Mouse (Mus musculus) limb, embryonic 12.5 days (tissue): ENCODE measurements around the gene Tm9sf4. TPM values are rescaled to one million over a fixed set of nuclear protein-coding genes. Genes with fewer than 3 reads are reported as not detected.

Source experiments
- ATAC-seq: fragments of 200-750 bp; cut with Nextera tagmentation; 2 replicates; pipeline ENCODE4 v1.8.0; 2017; ENCODE audit warnings: low read depth, moderate TSS enrichment; ENCODE audit not compliant: insufficient number of reproducible peaks, insufficient read depth, low FRiP score, low TSS enrichment
- H3K27ac ChIP-seq: fragments of 300-500 bp; sonication (generic); 2 replicates; pipeline ENCODE4 v1.5.1; 2016; ENCODE audit warnings: mild to moderate bottlenecking, moderate library complexity
- H3K27me3 ChIP-seq: fragments of 300-500 bp; sonication (generic); 2 replicates; pipeline ENCODE4 v1.6.1; 2016; ENCODE audit warnings: mild to moderate bottlenecking, moderate library complexity
- H3K36me3 ChIP-seq: fragments of 300-500 bp; sonication (generic); 2 replicates; pipeline ENCODE4 v1.6.1; 2016; ENCODE audit warnings: mild to moderate bottlenecking, moderate library complexity
- H3K4me1 ChIP-seq: fragments of 300-500 bp; sonication (generic); replicated peaks from 2 replicates; pipeline ENCODE4 v1.6.1; 2016
- H3K4me2 ChIP-seq: fragments of 300-500 bp; sonication (generic); 2 replicates; pipeline ENCODE4 v1.6.1; 2016; ENCODE audit warnings: mild to moderate bottlenecking, moderate library complexity
- H3K4me3 ChIP-seq: fragments of 300-500 bp; sonication (generic); replicated peaks from 2 replicates; pipeline ENCODE4 v1.5.1; 2016; ENCODE audit warnings: mild to moderate bottlenecking
- H3K9ac ChIP-seq: fragments of 300-500 bp; sonication (generic); replicated peaks from 2 replicates; pipeline ENCODE4 v1.6.1; 2016; ENCODE audit warnings: mild to moderate bottlenecking, moderate library complexity
- H3K9me3 ChIP-seq: fragments of 300-500 bp; sonication (generic); 2 replicates; pipeline ENCODE4 v1.6.1; 2016; ENCODE audit warnings: mild to moderate bottlenecking, moderate library complexity
- WGBS: fragments of 180-500 bp; shearing (Covaris S2); methylation state at CpG from one replicate; pipeline ENCODE4 v1.1.7; 2016; 5-methylcytosine and 5-hydroxymethylcytosine counted together
- polyA plus RNA-seq: library from polyadenylated mRNA; unstranded; fragments of >200 nt; fragmentation: Nextera tagmentation; extraction: Ambion mirVana; gene quantifications from 2 replicates; pipeline ENCODE4 v1.2.1, GENCODE M21; 2016

Tm9sf4 gene
- polyA plus RNA-seq, 1 experiment from 2014 or later, result 89.5 TPM

DNA sequence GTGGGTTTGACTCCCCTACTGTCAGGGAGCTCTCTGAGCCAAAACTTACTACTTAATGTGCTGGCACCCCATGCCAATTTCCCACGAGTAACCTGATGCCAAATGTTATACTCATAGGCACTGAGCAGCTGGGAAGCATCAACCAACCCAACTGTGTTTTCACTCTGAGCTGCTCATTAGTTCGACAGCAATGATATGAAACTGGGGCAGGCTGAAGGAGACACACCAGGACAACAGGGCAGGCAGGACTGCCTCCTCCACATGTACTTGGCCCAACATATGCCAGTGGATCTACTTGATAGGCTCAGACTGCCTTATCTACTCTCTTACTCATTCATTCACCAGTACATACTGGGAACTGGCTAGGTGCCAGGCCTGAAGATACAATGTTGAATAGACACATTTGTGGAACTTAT is 25.1 kb downstream of the Tm9sf4 start:
- H3K27ac ChIP-seq, result no peak overlapping the region
- peaks cover 97% of the 10 kb centered on the region for H3K36me3 ChIP-seq
- H3K4me1 ChIP-seq, result no peaks in the 10 kb centered on the region
- no peak overlapping the region for H3K9ac ChIP-seq
- H3K4me3 ChIP-seq, result no peak overlapping the region
- H3K9me3 ChIP-seq, result no peaks in the 10 kb centered on the region
- no peak for ATAC-seq
- no peak overlapping the region for H3K4me2 ChIP-seq
- H3K27me3 ChIP-seq, result no peaks in the 10 kb centered on the region
- WGBS, result 63% methylated on average over 2 of the region's 2 CpGs

GRCm38 (mm10) chr2:153187848-153188247 is 26.7 kb downstream of the Tm9sf4 start:
- Histone ChIP-seq H3K27ac (no peak overlapping the region), H3K4me3 (no peak overlapping the region), H3K4me2 (no peak overlapping the region), H3K27me3 (no peaks in the 10 kb centered on the region), H3K36me3 (peaks cover 100% of the 10 kb centered on the region), H3K9ac (no peak overlapping the region), H3K4me1 (no peaks in the 10 kb centered on the region), H3K9me3 (no peaks in the 10 kb centered on the region)
- no peak for ATAC-seq
- 90% methylated on average over 2 of the region's 2 CpGs for WGBS

- ATAC-seq, result no peak
- peaks cover 94% of the 10 kb centered on the region for H3K36me3 ChIP-seq
- WGBS, result 82% methylated on average over 2 of the region's 2 CpGs
- no peaks in the 10 kb centered on the region for H3K4me1 ChIP-seq
- H3K9me3 ChIP-seq, result no peaks in the 10 kb centered on the region
- no peaks in the 10 kb centered on the region for H3K27me3 ChIP-seq
- no peak overlapping the region for H3K9ac ChIP-seq
- H3K27ac ChIP-seq, result no peak overlapping the region
- no peak overlapping the region for H3K4me3 ChIP-seq
- H3K4me2 ChIP-seq, result no peak overlapping the region
Observed at GRCm38 (mm10) chr2:153191242-153191641, 30.1 kb downstream of the Tm9sf4 start.

- no peak overlapping the region for H3K9ac ChIP-seq
- H3K4me2 ChIP-seq, result no peak overlapping the region
- ATAC-seq, result no peak
- H3K27me3 ChIP-seq, result no peaks in the 10 kb centered on the region
- H3K4me1 ChIP-seq, result no peaks in the 10 kb centered on the region
- H3K36me3 ChIP-seq, result peaks cover 89% of the 10 kb centered on the region
- no peaks in the 10 kb centered on the region for H3K9me3 ChIP-seq
- H3K27ac ChIP-seq, result no peak overlapping the region
- no peak overlapping the region for H3K4me3 ChIP-seq
- 88% methylated on average over 3 of the region's 3 CpGs for WGBS
Observed at GRCm38 (mm10) chr2:153194255-153194654, 33.2 kb downstream of the Tm9sf4 start.

GRCm38 (mm10) chr2:153198485-153198884 is 37.4 kb downstream of the Tm9sf4 start:
- Histone ChIP-seq H3K9me3 (no peaks in the 10 kb centered on the region), H3K9ac (no peak overlapping the region), H3K4me3 (no peak overlapping the region), H3K36me3 (peaks cover 84% of the 10 kb centered on the region), H3K27me3 (no peaks in the 10 kb centered on the region), H3K27ac (no peak overlapping the region), H3K4me1 (no peaks in the 10 kb centered on the region), H3K4me2 (no peak overlapping the region)
- ATAC-seq, result no peak
- 75% methylated on average over 5 of the region's 5 CpGs for WGBS

DNA sequence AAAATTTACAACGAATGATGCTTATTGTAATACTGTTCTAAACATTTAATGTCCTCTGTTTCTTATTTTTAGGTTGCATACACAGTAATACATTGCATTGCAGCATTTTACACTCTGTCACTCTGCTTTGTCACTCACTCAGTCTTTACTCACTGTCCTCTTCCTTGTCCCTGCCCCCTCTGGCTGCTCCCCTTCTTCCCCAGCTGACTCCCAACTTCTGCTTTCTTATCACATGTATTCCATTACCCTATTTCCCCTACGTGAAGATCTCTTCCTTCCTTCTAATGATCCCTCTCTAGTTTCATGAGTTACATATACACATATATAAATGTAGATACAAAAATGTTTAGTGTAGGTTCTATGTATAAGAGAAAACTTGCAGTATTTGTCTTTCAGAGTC is 38.0 kb downstream of the Tm9sf4 start:
- no peak overlapping the region for H3K4me2 ChIP-seq
- peaks cover 87% of the 10 kb centered on the region for H3K36me3 ChIP-seq
- H3K4me1 ChIP-seq, result no peaks in the 10 kb centered on the region
- ATAC-seq, result no peak
- no peak overlapping the region for H3K9ac ChIP-seq
- no peaks in the 10 kb centered on the region for H3K9me3 ChIP-seq
- H3K4me3 ChIP-seq, result no peak overlapping the region
- no peak overlapping the region for H3K27ac ChIP-seq
- no peaks in the 10 kb centered on the region for H3K27me3 ChIP-seq
- 93% methylated on average over 2 of the region's 2 CpGs for WGBS

GRCm38 (mm10) chr2:153202766-153203165 is 41.7 kb downstream of the Tm9sf4 start:
- Histone ChIP-seq H3K27ac (no peak overlapping the region), H3K36me3 (peaks cover 94% of the 10 kb centered on the region), H3K9ac (no peak overlapping the region), H3K9me3 (no peaks in the 10 kb centered on the region), H3K4me3 (no peak overlapping the region), H3K27me3 (no peaks in the 10 kb centered on the region), H3K4me2 (no peak overlapping the region), H3K4me1 (no peaks in the 10 kb centered on the region)
- no peak for ATAC-seq
- 79% methylated on average over 1 of the region's 1 CpGs for WGBS

- no peaks in the 10 kb centered on the region for H3K4me1 ChIP-seq
- H3K27me3 ChIP-seq, result no peaks in the 10 kb centered on the region
- H3K4me2 ChIP-seq, result no peak overlapping the region
- H3K36me3 ChIP-seq, result peaks cover 74% of the 10 kb centered on the region
- WGBS, result 90% methylated on average over 2 of the region's 2 CpGs
- no peaks in the 10 kb centered on the region for H3K9me3 ChIP-seq
- no peak for ATAC-seq
- H3K27ac ChIP-seq, result no peak overlapping the region
- H3K4me3 ChIP-seq, result no peak overlapping the region
- H3K9ac ChIP-seq, result no peak overlapping the region
Observed at GRCm38 (mm10) chr2:153208149-153208548, 47.0 kb downstream of the Tm9sf4 start.

- H3K4me1 ChIP-seq, result no peaks in the 10 kb centered on the region
- H3K4me3 ChIP-seq, result no peak overlapping the region
- 86% methylated on average over 5 of the region's 5 CpGs for WGBS
- no peak overlapping the region for H3K9ac ChIP-seq
- H3K36me3 ChIP-seq, result peaks cover 64% of the 10 kb centered on the region
- H3K27me3 ChIP-seq, result no peaks in the 10 kb centered on the region
- no peaks in the 10 kb centered on the region for H3K9me3 ChIP-seq
- H3K4me2 ChIP-seq, result no peak overlapping the region
- no peak overlapping the region for H3K27ac ChIP-seq
- ATAC-seq, result no peak
Observed at GRCm38 (mm10) chr2:153209286-153209685, 48.2 kb downstream of the Tm9sf4 start.

- no peaks in the 10 kb centered on the region for H3K27me3 ChIP-seq
- H3K9ac ChIP-seq, result no peak overlapping the region
- H3K27ac ChIP-seq, result no peak overlapping the region
- H3K4me1 ChIP-seq, result no peaks in the 10 kb centered on the region
- no peak overlapping the region for H3K4me3 ChIP-seq
- no peak for ATAC-seq
- H3K9me3 ChIP-seq, result no peaks in the 10 kb centered on the region
- no peak overlapping the region for H3K4me2 ChIP-seq
- H3K36me3 ChIP-seq, result peaks cover 42% of the 10 kb centered on the region
- 91% methylated on average over 5 of the region's 5 CpGs for WGBS
Observed at GRCm38 (mm10) chr2:153211451-153211850, 50.3 kb downstream of the Tm9sf4 start.

DNA sequence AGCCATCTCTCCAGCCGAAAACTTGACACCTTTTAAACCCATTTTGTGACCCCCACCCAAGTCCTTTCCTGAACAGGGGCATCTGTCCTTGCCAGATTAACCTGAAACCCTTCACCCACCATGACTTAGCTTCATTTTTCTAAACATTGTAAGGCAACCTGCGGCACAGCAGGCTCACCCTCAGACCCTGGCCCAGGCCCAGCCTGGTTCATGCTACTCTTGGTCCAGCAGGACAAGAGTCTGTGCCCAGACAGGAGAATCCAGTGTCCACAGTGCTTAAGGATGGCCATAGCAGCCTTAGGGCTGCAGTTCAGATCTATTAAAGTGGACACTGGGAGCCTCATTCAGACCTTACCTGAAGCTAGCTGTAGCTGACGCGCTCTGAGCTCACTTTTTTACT is 52.2 kb downstream of the Tm9sf4 start:
- no peak overlapping the region for H3K4me2 ChIP-seq
- H3K36me3 ChIP-seq, result peaks cover 23% of the 10 kb centered on the region
- H3K4me3 ChIP-seq, result no peak overlapping the region
- H3K27ac ChIP-seq, result no peak overlapping the region
- ATAC-seq, result no peak
- no peaks in the 10 kb centered on the region for H3K27me3 ChIP-seq
- WGBS, result 82% methylated on average over 4 of the region's 4 CpGs
- no peaks in the 10 kb centered on the region for H3K9me3 ChIP-seq
- H3K4me1 ChIP-seq, result no peaks in the 10 kb centered on the region
- no peak overlapping the region for H3K9ac ChIP-seq

- no peaks in the 10 kb centered on the region for H3K27me3 ChIP-seq
- H3K4me1 ChIP-seq, result no peaks in the 10 kb centered on the region
- peaks cover 9% of the 10 kb centered on the region for H3K36me3 ChIP-seq
- no peak for ATAC-seq
- no peak overlapping the region for H3K4me3 ChIP-seq
- H3K9ac ChIP-seq, result no peak overlapping the region
- H3K4me2 ChIP-seq, result no peak overlapping the region
- no peak overlapping the region for H3K27ac ChIP-seq
- no peaks in the 10 kb centered on the region for H3K9me3 ChIP-seq
- WGBS, result 72% methylated on average over 6 of the region's 6 CpGs
Observed at GRCm38 (mm10) chr2:153214771-153215259, 53.7 kb downstream of the Tm9sf4 start.
